Mouse (Mus musculus) CH12.LX (cell line): ENCODE results near the gene Cog2.
A peak's percentile ranks its signal among the peaks of the same experiment; 100 is the strongest.

Experiments used
- CHD1 ChIP-seq: IDR thresholded peaks from 2 replicates; pipeline ENCODE4 v1.6.1; 2012; ENCODE audit warnings: low read depth, low read length, improper control_type of control experiment, inconsistent platforms
- CTCF ChIP-seq, 2 experiments: IDR thresholded peaks in 1 of 2; conservative IDR thresholded peaks in 1 of 2; 2 replicates each; pipeline ENCODE4 v1.5.1; 2011 to 2012; ENCODE audit warnings: low read depth in 2 of 2, low read length in 2 of 2, improper control_type of control experiment in 1 of 2, inconsistent platforms in 1 of 2, mild to moderate bottlenecking in 1 of 2, moderate library complexity in 1 of 2
- E2F4 ChIP-seq: IDR thresholded peaks from 2 replicates; pipeline ENCODE4 v1.6.1; 2011; ENCODE audit warnings: low read depth, low read length, improper control_type of control experiment; ENCODE audit not compliant: insufficient replicate concordance
- EP300 ChIP-seq: IDR thresholded peaks from 2 replicates; pipeline ENCODE4 v1.6.1; 2011; ENCODE audit warnings: low read length, improper control_type of control experiment
- GABPA ChIP-seq: IDR thresholded peaks from 2 replicates; pipeline ENCODE4 v1.6.1; 2012; ENCODE audit warnings: low read depth, low read length, improper control_type of control experiment, inconsistent platforms; ENCODE audit not compliant: insufficient replicate concordance
- JUND ChIP-seq: conservative IDR thresholded peaks from 2 replicates; pipeline ENCODE4 v1.6.1; 2011; ENCODE audit warnings: low read depth, low read length, improper control_type of control experiment
- MAFK ChIP-seq: IDR thresholded peaks from 2 replicates; pipeline ENCODE4 v1.6.1; 2011; ENCODE audit warnings: low read length, improper control_type of control experiment; ENCODE audit not compliant: insufficient replicate concordance
- POLR2A ChIP-seq: IDR thresholded peaks from 2 replicates; pipeline ENCODE4 v1.6.1; 2011; ENCODE audit warnings: low read depth, mild to moderate bottlenecking, improper control_type of control experiment, low read length
- RAD21 ChIP-seq: IDR thresholded peaks from 2 replicates; pipeline ENCODE4 v1.6.1; 2011; ENCODE audit warnings: low read depth, mild to moderate bottlenecking, low read length, improper control_type of control experiment, moderate library complexity
- RCOR1 ChIP-seq: conservative IDR thresholded peaks from 2 replicates; pipeline ENCODE4 v1.6.1; 2012; ENCODE audit warnings: low read depth, mild to moderate bottlenecking, inconsistent platforms, low read length, improper control_type of control experiment
- SIN3A ChIP-seq: IDR thresholded peaks from 2 replicates; pipeline ENCODE4 v1.6.1; 2012; ENCODE audit warnings: low read length, improper control_type of control experiment, inconsistent platforms
- TBP ChIP-seq: conservative IDR thresholded peaks from 2 replicates; pipeline ENCODE4 v1.6.1; 2011; ENCODE audit warnings: low read depth, low read length, improper control_type of control experiment
- ZC3H11A ChIP-seq: IDR thresholded peaks from 2 replicates; pipeline ENCODE4 v1.6.1; 2012; ENCODE audit warnings: low read depth, mild to moderate bottlenecking, inconsistent platforms, low read length, improper control_type of control experiment

GRCm38 (mm10) chr8:124489786-124490185 is 30.8 kb upstream of the Cog2 start:
- TF ChIP-seq JUND (no peak), CTCF (conservative IDR thresholded peaks at IDR 0.05 in 1 of 2, IDR thresholded peaks at IDR 0.05 in 1 of 2; ENCODE audit: low read depth in 2 of 2, low read length in 2 of 2) (peak in 1 of 2 experiments; percentile 19; a peak in 2 of 4 replicates), MAFK (no peak), GABPA (no peak), RAD21 (no peak), POLR2A (no peak), EP300 (no peak), SIN3A (no peak), RCOR1 (no peak), E2F4 (no peak), ZC3H11A (no peak), CHD1 (no peak), TBP (no peak)
